Mouse (Mus musculus) R1 (cell line): ENCODE measurements around the gene BC004004.
"Not testable (repeated sequence)": the region's sequence is repeated elsewhere in the genome, so short reads cannot be mapped to it uniquely, and the experiment has no call there.

Source experiments
- DNase-seq: peaks from one replicate; pipeline ENCODE4 v3.0.0-alpha.2; 2018; ENCODE audit warnings: low read depth, low spot score

Gene BC004004

DNA sequence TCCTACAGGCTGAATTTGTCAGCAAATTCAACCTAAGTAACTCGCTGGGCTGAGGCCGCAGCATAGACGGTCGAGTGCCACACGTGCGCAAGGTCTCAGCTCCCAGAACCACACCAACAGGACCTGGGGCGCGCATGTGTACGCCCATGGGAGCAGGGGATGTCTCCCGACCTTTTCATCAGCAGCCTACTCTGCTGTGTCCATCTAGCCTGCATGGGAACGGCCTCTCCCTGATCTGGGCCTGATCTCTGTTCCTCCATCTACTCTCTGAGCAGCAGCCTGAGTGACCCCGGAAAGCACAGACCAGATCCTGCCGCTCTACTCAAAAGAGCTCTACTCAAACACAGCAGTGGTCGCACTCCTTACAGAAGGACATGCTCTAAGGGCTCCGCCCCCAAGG is 8.1 kb upstream of the BC004004 start:
- no peak for DNase-seq

DNA sequence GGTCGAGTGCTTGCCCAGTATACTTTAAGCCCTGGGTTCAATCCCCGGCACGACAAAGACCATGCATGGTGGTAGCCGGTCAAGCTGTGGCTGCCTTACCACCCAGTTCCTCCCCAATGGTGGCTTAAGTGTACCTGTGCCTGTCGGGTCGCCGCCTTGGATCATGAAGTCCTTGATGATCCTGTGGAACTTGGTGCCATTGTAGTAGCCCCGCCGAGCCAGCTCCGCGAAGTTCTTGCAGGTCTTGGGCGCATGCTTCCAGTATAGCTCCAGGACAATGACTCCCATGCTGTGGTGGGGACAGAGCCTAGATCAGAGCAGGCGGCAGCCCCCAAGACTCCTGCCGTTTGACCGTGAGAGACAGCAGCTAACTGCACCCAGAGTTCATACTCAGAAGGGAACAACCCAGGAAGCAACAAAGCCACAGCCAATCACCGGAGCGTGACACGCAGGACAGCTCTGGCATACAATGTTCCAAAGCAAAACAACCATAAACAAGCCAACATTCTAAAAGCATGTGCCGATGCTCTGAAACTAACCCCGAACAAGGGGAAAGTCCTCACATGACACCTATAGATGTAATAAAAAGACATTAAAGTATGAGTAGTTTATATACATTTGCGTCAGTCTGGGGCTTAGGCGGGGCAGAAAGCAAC is 6.9 kb upstream of the BC004004 start:
- DNase-seq, result no peak

DNA sequence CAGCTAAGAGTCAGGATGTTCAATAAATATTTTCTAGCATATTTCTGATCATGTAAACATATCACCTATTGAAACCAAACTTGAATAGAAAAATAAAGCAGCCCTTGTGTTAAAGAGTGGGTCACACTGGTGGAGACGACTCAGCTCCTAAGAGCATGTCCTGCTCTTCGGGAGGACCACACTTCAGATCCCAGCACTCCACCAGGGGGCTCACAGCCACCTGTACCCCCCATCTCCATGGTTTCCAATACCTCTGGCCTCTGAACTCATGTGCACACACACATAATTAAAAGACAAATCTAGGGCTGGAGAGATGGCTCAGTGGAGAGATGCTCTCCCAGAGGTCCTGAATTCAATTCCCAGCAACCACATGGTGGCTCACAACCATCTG is 6.3 kb upstream of the BC004004 start:
- peak; percentile 53 for DNase-seq

DNA sequence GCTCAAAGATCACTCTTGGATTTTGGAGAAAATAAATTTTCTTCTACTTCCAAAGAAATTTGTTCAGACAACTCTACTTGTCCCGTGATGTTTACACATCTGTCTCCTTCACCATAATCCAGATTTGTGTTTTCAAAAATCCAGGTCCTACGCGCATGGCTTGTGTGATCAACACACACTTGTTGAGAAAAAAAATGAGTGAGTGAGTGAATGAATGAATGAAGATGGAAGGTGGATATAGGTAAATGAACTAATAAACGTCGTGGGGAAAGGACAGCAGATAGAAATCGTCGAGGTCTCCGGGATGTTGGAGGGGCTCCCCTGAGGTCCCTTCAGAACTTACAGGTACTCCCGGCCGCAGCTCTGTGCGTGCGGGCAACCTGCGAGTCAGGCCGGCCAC is 5.2 kb upstream of the BC004004 start:
- DNase-seq, result no peak

DNA sequence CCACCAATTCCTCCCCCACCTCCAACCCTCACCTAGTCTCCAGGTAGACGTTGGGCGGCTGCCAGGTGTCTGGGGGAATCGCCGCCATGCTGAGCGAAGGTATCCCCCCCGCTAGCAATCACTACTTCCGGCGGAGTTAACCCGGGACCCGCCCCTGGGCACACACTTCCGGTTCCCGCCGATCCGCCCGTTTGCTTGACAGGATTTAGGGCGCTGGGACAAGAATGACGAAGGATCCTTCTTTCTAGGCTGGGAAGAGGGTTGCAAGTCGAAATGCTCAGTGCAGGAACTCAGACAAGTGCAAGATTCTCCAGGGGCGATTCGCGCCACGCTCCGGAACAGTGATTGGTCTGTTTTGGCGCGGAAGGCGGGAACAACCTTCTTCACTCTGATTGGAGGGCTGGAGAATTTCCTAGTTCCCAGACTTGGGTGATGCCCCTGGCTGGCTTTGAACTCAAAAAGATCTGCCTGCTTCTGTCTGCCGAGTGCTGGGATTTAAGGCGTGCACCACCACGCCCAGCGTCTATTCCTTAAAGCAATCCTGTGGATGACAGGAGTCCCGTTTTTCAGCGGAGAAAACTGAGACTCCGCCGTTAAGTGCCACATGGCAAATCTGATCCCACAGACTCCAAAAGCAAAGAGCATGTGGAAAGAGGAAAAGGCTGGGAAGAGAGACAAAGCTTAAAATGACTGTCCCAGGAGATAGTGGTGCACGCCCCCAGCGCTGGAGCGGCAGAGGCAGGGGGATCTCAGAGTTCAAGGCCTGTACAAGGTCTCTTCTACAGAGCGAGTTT is 4.6 kb upstream of the BC004004 start, which contains the start of gene Ppil1:
TSS of gene Ppil1 (minus strand) at position 347 of the 794 bp plus-strand sequence.
- DNase-seq, result peak; percentile 96

DNA sequence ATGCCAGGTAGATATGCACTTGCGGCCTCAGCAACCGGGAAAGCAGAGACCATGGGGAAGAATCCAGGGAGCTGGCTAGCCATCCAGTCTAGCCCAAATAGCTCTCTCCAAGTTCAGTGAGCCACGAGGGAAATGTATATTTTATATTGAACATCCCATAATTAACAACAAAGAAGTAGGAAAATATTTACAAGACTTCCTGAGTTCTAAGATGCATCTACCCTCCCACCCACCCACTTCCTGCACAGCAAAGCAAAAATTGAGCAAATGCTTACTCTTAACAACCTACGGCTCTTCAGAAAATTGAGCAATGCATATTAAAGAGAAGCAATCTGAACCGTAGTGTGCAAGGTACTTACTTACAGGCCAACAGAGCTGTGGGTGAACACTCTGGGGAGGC is 3.8 kb upstream of the BC004004 start:
- no peak for DNase-seq

DNA sequence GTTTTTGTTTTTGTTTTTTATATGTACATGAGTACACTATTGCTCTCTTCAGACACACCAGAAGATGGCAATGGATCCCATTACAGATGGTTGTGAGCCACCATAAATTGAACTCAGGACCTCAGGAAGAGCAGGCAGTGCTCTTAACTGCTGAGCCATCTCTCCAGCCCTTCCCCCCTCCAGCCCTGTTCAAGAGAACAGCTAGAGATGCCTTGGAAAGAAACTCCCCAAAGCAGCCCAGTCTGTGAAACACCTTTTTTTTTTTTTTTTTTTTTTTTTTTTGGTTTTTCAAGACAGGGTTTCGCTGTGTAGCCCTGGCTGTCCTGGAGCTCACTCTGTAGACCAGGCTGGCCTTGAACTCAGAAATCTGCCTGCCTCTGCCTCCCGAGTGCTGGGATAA is 1.5 kb upstream of the BC004004 start:
- not testable (repeated sequence) for DNase-seq

DNA sequence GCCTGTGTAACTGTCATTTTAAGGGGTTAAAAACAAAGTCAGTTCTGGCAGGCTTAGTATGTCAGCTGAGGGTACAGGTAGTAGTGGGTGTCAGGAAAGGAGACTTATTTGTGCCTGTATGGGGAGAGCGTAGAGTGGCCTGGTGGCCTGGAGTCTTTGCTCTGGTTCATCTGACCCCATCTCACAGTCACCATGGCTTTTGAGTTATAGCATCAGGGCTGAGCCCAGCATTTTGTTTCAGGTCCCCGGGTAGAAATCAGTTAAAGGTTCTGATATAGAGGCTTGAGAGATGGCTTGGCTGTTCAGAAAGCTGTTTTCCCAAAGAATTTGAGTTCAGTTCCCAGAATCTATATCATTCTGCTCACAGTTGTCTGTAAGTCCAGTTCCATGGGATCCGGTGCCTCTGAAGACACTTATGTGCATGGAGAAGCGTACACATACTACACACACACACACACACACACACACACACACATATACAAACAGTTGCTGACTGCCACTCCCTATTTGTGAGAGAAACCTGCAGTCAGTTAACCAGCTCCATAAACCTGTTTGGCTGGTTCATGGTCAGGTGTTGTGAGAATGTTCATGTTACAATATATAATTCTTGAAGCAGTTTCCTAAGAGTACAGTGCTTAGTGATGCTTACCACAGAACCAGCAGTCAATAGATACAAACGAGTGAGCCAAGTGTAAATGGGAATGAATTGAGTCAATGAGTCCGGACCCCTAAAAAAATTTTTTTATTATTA is 482 bp upstream of the BC004004 start:
- no peak for DNase-seq

DNA sequence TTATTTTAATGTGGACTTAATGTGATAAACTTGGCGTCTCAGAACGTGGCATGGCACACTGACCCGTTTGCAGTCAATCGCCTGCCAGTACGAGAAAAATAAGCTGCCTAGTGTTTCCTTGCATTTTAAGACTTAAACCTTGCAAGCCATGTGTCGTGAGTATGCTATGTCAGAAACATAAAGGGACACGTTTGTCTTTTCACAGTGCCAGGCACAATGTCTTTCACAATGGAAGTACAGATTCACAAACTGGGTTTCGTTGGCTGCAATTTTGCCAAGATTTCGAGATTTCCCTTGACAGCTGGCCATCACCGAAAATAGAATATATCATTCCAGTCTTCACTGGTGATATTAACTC is 740 bp downstream of the BC004004 start:
- no peak for DNase-seq

DNA sequence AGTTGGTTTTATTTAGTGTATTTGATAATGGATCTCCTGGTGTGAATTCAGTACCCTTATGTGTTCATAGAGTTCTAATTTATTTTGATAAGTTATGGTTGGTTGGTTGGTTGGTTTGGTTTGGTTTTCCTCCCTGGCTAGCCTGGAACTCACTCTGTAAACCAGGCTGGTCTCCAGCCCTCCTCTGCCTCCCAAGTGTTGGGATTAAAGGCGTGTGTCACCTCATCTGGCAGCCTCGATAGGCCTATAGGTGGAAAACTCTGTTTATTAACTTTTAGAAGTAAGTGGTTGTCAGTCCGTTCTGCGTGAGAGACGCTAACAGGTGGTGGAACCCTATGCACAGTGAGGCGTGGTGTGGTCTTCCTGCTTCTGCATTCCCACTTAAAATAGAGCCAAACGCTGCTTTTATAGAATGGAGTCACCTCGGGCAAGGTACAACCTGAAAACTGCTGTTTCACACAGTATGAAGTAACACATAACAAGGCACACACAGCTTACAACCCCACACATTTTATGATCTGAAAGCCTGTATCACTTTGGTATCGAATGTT is 1.6 kb downstream of the BC004004 start:
- no peak for DNase-seq

DNA sequence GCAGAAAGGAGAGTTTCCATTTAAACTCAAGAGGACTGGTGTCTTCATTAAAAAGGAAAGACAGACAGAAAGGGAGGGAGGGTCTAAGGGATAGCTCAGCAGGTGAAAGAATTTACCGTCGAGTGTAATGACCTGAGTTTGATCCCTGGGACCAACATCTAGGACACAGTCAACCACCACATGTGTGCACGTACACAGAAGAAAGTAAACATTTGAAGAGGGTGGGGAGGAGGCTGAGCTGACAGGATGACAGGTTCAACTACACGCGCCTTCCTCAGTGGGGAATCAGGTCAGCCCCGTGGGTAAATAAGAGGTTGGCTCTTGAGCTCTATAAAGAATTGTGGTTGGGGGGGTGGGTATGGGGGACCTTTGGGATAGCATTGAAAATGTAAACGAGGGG is 4.6 kb downstream of the BC004004 start:
- DNase-seq, result no peak

DNA sequence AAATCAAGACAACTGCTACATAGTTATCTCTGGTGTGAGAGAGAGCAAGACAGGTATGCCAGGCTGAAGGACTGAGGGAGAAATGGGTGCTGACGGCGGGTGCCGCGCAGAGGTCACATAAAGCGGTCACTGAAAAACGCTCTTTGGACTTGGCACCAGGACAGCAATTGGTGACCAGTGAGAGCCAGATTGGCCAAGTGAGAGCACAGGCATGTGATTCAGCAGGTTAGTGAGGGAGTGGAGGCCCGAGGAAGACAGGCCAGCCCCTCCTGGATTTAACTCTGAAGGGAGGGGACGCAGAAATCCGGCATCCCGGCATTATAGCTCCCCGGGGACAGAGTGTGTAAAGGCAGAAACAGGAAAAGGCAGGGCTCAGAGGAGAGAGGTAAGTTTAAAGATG is 5.3 kb downstream of the BC004004 start:
- DNase-seq, result no peak

DNA sequence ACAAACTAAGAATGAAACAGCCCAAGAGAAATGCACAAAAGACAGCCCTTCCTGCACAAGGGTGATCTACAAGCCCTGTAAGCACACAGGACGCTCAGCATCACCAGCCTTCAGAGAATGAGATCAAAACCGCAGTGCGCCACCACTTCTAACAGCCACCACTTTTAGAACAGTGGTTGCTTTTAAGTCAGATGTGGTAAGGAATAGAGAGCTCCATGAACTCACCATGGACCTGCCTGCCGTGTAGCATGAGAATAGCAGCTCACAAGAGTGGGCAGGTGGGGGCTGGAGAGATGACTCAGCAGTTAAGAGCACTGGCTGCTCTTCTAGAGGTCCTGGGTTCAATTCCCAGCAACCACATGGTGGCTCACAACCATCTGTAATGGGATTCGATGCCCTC is 11.8 kb downstream of the BC004004 start:
- DNase-seq, result peak; percentile 63

DNA sequence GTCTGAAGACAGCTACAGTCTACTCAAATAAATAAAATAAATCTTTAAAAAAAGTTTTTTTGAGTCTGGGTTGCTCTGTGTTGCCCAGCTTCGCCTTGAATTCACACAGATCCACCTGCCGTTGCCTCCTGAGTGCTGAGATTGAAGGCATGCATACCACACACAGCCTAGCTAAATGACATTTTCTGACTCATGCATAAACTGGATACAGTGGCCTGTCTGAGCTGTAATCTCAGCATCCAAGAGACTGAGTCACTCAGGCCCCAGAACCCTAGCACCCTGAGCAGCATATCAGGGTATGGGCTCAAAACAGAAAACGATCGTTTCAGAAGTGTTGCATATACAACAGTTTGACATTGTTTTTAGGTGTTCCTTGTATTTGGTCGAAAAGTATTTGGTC is 13.0 kb downstream of the BC004004 start:
- DNase-seq, result no peak

DNA sequence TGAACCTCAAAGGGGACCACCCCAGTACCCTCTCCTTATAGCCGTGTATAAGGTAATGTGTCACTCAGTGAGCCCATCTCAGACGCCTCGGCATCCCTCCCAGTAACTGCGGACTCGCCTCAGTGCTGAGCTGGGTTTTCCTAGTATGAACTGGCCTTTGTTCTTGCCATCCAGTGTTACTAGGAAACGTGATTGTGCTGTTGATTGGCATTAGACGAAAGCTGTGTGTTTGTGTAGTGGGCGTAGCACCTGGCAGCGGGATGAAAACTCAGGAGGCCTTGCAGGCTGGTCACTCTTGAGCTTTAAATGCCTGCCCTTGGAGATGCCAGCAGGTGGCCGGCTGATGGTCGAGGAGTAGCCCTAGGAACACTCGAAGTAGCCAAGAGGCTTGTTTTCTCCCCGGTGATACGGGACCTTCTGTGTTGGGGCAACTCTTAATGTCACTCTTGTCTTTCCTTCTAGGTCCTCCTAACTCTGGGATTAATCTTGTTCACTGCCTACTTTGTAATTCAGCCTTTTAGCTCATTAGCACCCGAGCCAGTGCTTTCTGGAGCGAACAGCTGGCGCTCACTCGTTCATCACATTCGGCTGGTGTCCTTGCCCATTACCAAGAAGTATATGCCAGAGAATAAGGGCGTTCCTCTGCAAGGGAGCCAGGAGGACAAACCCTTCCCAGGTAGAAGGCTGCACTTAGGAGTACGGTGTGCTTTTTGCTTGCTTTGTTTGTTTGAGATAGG is 13.8 kb downstream of the BC004004 start:
- no peak for DNase-seq

DNA sequence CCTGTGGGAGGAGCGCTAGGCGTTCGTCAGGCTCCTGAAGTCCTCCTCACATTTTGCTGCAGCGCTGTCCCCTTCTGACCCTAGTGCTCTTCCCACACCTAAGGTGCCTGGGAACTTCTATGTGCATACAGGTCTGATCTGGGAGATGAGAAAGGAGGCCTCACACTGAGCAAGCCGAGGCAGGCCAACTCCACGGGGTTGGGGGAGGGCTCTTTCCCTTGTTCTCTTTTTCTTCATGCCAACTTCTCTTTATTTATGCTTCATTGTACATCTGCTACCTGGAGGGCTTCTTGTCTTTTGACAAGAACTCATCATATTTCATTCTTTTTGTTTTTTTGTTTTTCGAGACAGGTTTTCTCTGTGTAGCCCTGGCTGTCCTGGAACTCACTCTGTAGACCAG is 23.2 kb downstream of the BC004004 start:
- no peak for DNase-seq

DNA sequence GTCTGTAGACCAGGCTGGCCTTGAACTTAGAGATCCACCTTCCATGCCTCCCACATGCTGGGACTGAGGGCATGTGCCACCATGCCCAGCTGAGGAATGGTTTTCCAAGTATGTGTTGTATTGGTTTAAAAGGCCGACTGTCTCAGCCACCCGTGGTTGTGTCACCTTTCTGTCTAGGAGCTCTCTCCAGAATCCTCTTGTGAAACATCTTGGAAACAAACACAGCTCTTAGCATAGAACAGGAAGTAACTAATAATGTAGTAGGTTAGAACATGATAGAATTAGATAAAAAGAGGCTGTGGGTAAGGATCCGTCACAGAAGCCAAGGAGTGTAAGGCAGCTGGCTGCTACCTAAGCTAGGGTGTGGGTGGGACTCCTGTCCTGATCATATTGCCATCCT is 24.4 kb downstream of the BC004004 start:
- DNase-seq, result no peak

DNA sequence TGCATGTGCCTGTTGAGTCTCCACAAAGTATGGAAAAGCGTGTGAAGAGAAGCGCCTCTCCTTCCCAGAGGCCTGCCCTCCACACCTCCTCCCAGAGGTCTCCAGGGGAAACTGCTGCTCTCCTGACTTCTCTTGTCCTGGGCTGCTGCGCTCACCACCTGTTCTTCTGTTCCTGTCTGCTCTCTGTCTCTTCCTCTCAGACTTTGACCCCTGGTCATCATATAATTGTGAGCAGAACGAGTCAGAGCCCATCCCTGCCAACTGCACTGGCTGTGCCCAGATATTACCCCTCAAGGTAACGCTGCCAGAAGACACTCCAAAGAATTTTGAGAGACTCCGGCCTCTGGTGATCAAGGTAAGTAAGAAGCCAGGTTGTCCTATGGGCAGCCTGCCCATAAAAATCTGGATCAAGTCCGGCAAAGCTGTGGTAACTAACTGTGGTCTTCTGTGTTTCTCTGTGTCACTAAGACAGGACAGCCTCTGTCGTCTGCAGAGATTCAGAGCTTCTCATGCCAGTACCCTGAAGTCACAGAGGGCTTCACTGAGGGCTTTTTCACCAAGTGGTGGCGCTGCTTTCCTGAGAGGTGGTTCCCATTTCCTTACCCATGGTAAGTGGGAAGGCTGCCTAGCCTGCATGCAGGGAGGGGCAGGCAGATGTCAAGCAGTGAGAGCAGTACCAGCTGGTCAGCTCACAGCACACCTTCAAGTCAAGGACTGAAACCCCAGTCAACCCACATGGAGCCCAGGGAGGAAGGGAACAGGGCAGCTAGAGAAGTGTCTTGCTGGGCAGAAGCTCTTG is 25.4 kb downstream of the BC004004 start:
- DNase-seq, result no peak

DNA sequence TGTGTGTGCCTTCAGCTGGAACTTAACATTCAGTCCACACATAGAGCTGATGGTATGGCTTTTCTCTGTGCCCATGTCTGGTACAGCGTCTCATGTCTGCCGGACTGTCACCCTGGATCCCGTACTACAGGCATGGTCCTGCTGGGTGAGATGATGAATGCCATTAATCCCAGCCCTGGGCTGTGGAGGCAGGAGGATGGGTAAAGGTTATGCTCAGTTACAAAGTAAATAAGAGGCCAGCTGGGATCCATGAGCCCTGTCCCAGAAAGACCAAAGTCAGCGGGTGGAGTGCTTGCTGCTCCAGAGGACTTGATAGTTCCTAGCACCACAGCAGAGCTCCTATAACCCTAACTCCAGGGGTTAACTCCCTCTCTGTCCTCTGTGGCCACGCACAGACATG is 27.2 kb downstream of the BC004004 start:
- no peak for DNase-seq

DNA sequence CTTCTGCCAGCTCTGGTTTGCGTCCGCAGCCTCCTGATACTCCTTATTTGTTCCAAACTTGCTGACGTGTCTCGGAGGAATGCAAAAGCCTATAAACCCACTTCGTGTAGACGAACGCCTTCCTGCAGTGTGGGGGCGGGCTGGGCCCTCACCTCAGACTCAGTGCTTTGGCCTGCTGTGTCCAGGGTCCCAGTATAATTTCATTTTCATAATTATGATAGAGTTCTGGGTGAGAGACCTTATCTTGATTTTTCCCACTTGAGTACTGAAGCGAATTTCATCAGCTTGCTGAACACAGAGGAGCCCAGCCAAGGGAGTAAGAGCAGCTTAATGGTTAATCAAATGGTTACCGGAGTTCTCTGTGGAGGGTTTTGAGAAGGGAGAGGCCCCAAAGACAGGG is 28.7 kb downstream of the BC004004 start:
- DNase-seq, result no peak

DNA sequence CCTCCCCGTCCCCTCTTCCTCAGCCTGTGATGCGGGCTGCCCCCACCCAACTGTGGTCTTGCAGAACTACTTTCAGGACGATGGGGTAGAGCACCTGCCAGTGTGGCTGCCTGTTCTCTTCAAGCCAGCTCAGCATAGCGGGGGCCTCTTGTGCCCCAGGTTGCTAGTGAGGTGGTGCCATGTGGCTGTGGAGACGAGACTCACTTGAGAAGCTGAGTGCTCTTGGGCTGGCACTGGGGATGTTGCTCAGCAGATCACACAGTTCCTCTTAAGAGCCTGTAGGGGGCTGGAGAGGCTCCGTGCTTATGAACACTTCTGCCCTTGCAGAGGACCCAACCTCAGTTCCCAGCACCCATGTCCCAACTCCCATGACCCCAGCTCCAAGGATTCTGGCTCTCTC is 29.2 kb downstream of the BC004004 start:
- peak; percentile 80 for DNase-seq
